Mouse (Mus musculus): ENCODE results near the gene Arhgap29. TPM values are rescaled to one million over a fixed set of nuclear protein-coding genes. Genes with fewer than 3 reads are reported as not detected.

Arhgap29 gene
- polyA plus RNA-seq, 1 experiment from 2014 or later, result 10.3 TPM

GRCm38 (mm10) chr3:121957606-121958344 lies 5.4 kb downstream of the Arhgap29 start:
- no peak for ATAC-seq

GRCm38 (mm10) chr3:121964173-121964572 lies 11.8 kb downstream of the Arhgap29 start:
- H3K36me3 ChIP-seq (ENCODE audit: control insufficient read depth, insufficient read depth), result no peaks in the 10 kb centered on the region
- H3K9me3 ChIP-seq (ENCODE audit: control insufficient read depth), result no peaks in the 10 kb centered on the region
- H3K4me3 ChIP-seq (ENCODE audit: low read depth, low read length), result no peak overlapping the region
- no peak overlapping the region for H3K4me2 ChIP-seq (replicated peaks; ENCODE audit: low read depth)
- H3K4me1 ChIP-seq (replicated peaks; ENCODE audit: control insufficient read depth, insufficient read depth, low read length), result no peaks in the 10 kb centered on the region
- TF ChIP-seq CTCF (IDR thresholded peaks at IDR 0.05; ENCODE audit: low read depth), result peak; percentile 91
- H3K27ac ChIP-seq (ENCODE audit: low read depth, low read length), result no peak overlapping the region
- no peaks in the 10 kb centered on the region for H3K27me3 ChIP-seq (replicated peaks; ENCODE audit: control insufficient read depth, insufficient read depth, low read length)
- no peak for ATAC-seq
- no peak overlapping the region for H3K9ac ChIP-seq (ENCODE audit: low read depth, low read length)

More at GRCm38 (mm10) chr3:121957606-121958344, 5.4 kb downstream of the Arhgap29 start:
- H3K27ac ChIP-seq (ENCODE audit: low read depth, low read length), result no peak overlapping the region
- H3K9me3 ChIP-seq (ENCODE audit: control insufficient read depth), result no peaks in the 10 kb centered on the region
- TF ChIP-seq CTCF (IDR thresholded peaks at IDR 0.05; ENCODE audit: low read depth), result no peak
- no peak overlapping the region for H3K9ac ChIP-seq (ENCODE audit: low read depth, low read length)
- WGBS, result 84% methylated on average over 2 of the region's 2 CpGs
- H3K4me3 ChIP-seq (ENCODE audit: low read depth, low read length), result no peak overlapping the region
- H3K27me3 ChIP-seq (replicated peaks; ENCODE audit: control insufficient read depth, insufficient read depth, low read length), result no peaks in the 10 kb centered on the region
- no peak overlapping the region for H3K4me2 ChIP-seq (replicated peaks; ENCODE audit: low read depth)
- no peaks in the 10 kb centered on the region for H3K4me1 ChIP-seq (replicated peaks; ENCODE audit: control insufficient read depth, insufficient read depth, low read length)
- H3K36me3 ChIP-seq (ENCODE audit: control insufficient read depth, insufficient read depth), result no peaks in the 10 kb centered on the region

GRCm38 (mm10) chr3:121967681-121968476 lies 15.5 kb downstream of the Arhgap29 start:
- H3K4me3 ChIP-seq (ENCODE audit: low read depth, low read length), result peak overlapping the region; percentile 69
- peak overlapping the region; percentile 45; the same call in 1 of the 2 replicates for H3K9ac ChIP-seq (ENCODE audit: low read depth, low read length)
- peak overlapping the region; percentile 84 for H3K4me2 ChIP-seq (replicated peaks; ENCODE audit: low read depth)
- no peaks in the 10 kb centered on the region for H3K9me3 ChIP-seq (ENCODE audit: control insufficient read depth)
- no peaks in the 10 kb centered on the region for H3K36me3 ChIP-seq (ENCODE audit: control insufficient read depth, insufficient read depth)
- H3K27ac ChIP-seq (ENCODE audit: low read depth, low read length), result no peak overlapping the region
- 1% methylated on average over 33 of the region's 33 CpGs for WGBS
- peak; percentile 25; the same call in 1 of the 2 replicates for TF ChIP-seq CTCF (IDR thresholded peaks at IDR 0.05; ENCODE audit: low read depth)
- no peaks in the 10 kb centered on the region for H3K4me1 ChIP-seq (replicated peaks; ENCODE audit: control insufficient read depth, insufficient read depth, low read length)
- H3K27me3 ChIP-seq (replicated peaks; ENCODE audit: control insufficient read depth, insufficient read depth, low read length), result no peaks in the 10 kb centered on the region
- ATAC-seq, result peak; percentile 100

- TF ChIP-seq CTCF (IDR thresholded peaks at IDR 0.05; ENCODE audit: low read depth), result no peak
- Histone ChIP-seq H3K36me3 (ENCODE audit: control insufficient read depth, insufficient read depth) (no peaks in the 10 kb centered on the region), H3K4me2 (replicated peaks; ENCODE audit: low read depth) (peak overlapping the region; percentile 84), H3K27ac (ENCODE audit: low read depth, low read length) (no peak overlapping the region), H3K4me3 (ENCODE audit: low read depth, low read length) (peak overlapping the region; percentile 69), H3K27me3 (replicated peaks; ENCODE audit: control insufficient read depth, insufficient read depth, low read length) (no peaks in the 10 kb centered on the region), H3K9ac (ENCODE audit: low read depth, low read length) (no peak overlapping the region), H3K4me1 (replicated peaks; ENCODE audit: control insufficient read depth, insufficient read depth, low read length) (0 out of 2 replicates have a peak, but pooled peaks cover 4% of the 10 kb centered on the region), H3K9me3 (ENCODE audit: control insufficient read depth) (no peaks in the 10 kb centered on the region)
- no peak for ATAC-seq
- WGBS, result 18% methylated on average over 8 of the region's 8 CpGs
These were observed 16.3 kb downstream of the Arhgap29 start for GRCm38 (mm10) chr3:121968621-121969020.

- 33% methylated on average over 1 of the region's 1 CpGs for WGBS
- Histone ChIP-seq H3K27me3 (replicated peaks; ENCODE audit: control insufficient read depth, insufficient read depth, low read length) (no peaks in the 10 kb centered on the region), H3K4me3 (ENCODE audit: low read depth, low read length) (peak overlapping the region; percentile 69), H3K9me3 (ENCODE audit: control insufficient read depth) (no peaks in the 10 kb centered on the region), H3K9ac (ENCODE audit: low read depth, low read length) (no peak overlapping the region), H3K4me2 (replicated peaks; ENCODE audit: low read depth) (peak overlapping the region; percentile 84; the same call in 1 of the 2 replicates), H3K4me1 (replicated peaks; ENCODE audit: control insufficient read depth, insufficient read depth, low read length) (0 out of 2 replicates have a peak, but pooled peaks cover 4% of the 10 kb centered on the region), H3K36me3 (ENCODE audit: control insufficient read depth, insufficient read depth) (no peaks in the 10 kb centered on the region), H3K27ac (ENCODE audit: low read depth, low read length) (no peak overlapping the region)
- no peak for ATAC-seq
- no peak for TF ChIP-seq CTCF (IDR thresholded peaks at IDR 0.05; ENCODE audit: low read depth)
These were observed 17.1 kb downstream of the Arhgap29 start for GRCm38 (mm10) chr3:121969451-121969850.

GRCm38 (mm10) chr3:121973761-121974160 lies 21.4 kb downstream of the Arhgap29 start:
- H3K4me1 ChIP-seq (replicated peaks; ENCODE audit: control insufficient read depth, insufficient read depth, low read length), result 0 out of 2 replicates have a peak, but pooled peaks cover 4% of the 10 kb centered on the region
- H3K4me3 ChIP-seq (ENCODE audit: low read depth, low read length), result no peak overlapping the region
- H3K36me3 ChIP-seq (ENCODE audit: control insufficient read depth, insufficient read depth), result no peaks in the 10 kb centered on the region
- 0 out of 2 replicates have a peak overlapping the region, but pooled peaks have one; percentile 9 for H3K4me2 ChIP-seq (replicated peaks; ENCODE audit: low read depth)
- H3K27me3 ChIP-seq (replicated peaks; ENCODE audit: control insufficient read depth, insufficient read depth, low read length), result no peaks in the 10 kb centered on the region
- 46% methylated on average over 5 of the region's 5 CpGs for WGBS
- no peak overlapping the region for H3K27ac ChIP-seq (ENCODE audit: low read depth, low read length)
- no peak overlapping the region for H3K9ac ChIP-seq (ENCODE audit: low read depth, low read length)
- no peaks in the 10 kb centered on the region for H3K9me3 ChIP-seq (ENCODE audit: control insufficient read depth)
- no peak for ATAC-seq
- no peak for TF ChIP-seq CTCF (IDR thresholded peaks at IDR 0.05; ENCODE audit: low read depth)
